Mouse (Mus musculus) CH12.LX (cell line): Measurements from ENCODE around the gene Per1. TPM values are rescaled to one million over a fixed set of nuclear protein-coding genes. Genes with fewer than 3 reads are reported as not detected.

Source experiments
- DNase-seq: peaks from one replicate; pipeline ENCODE4 v3.0.0-alpha.2; 2013; ENCODE audit errors: extremely low read depth
- H3K27ac ChIP-seq: 2 replicates; pipeline ENCODE4 v1.5.1; 2012; ENCODE audit warnings: low read depth, mild to moderate bottlenecking, control low read depth, moderate library complexity; ENCODE audit not compliant: insufficient read depth
- H3K27me3 ChIP-seq: replicated peaks from 2 replicates; pipeline ENCODE3; 2012; ENCODE audit warnings: inconsistent platforms
- H3K36me3 ChIP-seq, 2 experiments: replicated peaks in 1 of 2; 2 replicates each; pipeline versions ENCODE3 to v1.6.1; 2012; ENCODE audit warnings: inconsistent platforms in 1 of 2, low read length in 1 of 2, mild to moderate bottlenecking in 1 of 2, mixed read lengths in 1 of 2, moderate library complexity in 1 of 2; ENCODE audit not compliant: control insufficient read depth in 1 of 2, insufficient read depth in 1 of 2
- H3K4me1 ChIP-seq, 2 experiments: 2 replicates each; pipeline ENCODE4 v1.6.1; 2012; ENCODE audit warnings: inconsistent platforms in 1 of 2, moderate library complexity in 1 of 2; ENCODE audit not compliant: insufficient read depth in 2 of 2, control insufficient read depth in 1 of 2
- H3K4me2 ChIP-seq: 2 replicates; pipeline ENCODE4 v1.6.1; 2012; ENCODE audit warnings: low read depth, mild to moderate bottlenecking, control low read depth; ENCODE audit not compliant: poor library complexity, insufficient read depth, severe bottlenecking
- H3K4me3 ChIP-seq, 3 experiments: fragments of 150-350 bp in 1 of 3; sonication (generic) in 1 of 3; replicated peaks in 1 of 3; 2 replicates each; pipeline versions ENCODE3 to v1.5.1; 2011 to 2012; ENCODE audit warnings: low read depth in 2 of 3, low read length in 2 of 3, mild to moderate bottlenecking in 2 of 3, moderate library complexity in 2 of 3, control low read depth in 1 of 3, improper control_type of control experiment in 1 of 3, inconsistent platforms in 1 of 3, mixed read lengths in 1 of 3; ENCODE audit not compliant: poor library complexity in 1 of 3
- H3K79me2 ChIP-seq: replicated peaks from 2 replicates; pipeline ENCODE4 v1.6.1; 2012; ENCODE audit warnings: mild to moderate bottlenecking, moderate library complexity; ENCODE audit not compliant: control insufficient read depth, poor library complexity, insufficient read depth, severe bottlenecking; ENCODE audit errors: extremely low read depth
- H3K9ac ChIP-seq: 2 replicates; pipeline ENCODE4 v1.6.1; 2012; ENCODE audit warnings: low read depth, mild to moderate bottlenecking, control low read depth, moderate library complexity; ENCODE audit not compliant: insufficient read depth
- H3K9me3 ChIP-seq: replicated peaks from 2 replicates; pipeline ENCODE3; 2012; ENCODE audit warnings: low read length, inconsistent platforms, mixed read lengths
- CHD1 ChIP-seq: IDR thresholded peaks from 2 replicates; pipeline ENCODE4 v1.6.1; 2012; ENCODE audit warnings: low read depth, low read length, improper control_type of control experiment, inconsistent platforms
- CHD2 ChIP-seq: IDR thresholded peaks from 2 replicates; pipeline ENCODE4 v1.6.1; 2011; ENCODE audit warnings: low read length, improper control_type of control experiment
- CTCF ChIP-seq, 2 experiments: IDR thresholded peaks in 1 of 2; conservative IDR thresholded peaks in 1 of 2; 2 replicates each; pipeline ENCODE4 v1.5.1; 2011 to 2012; ENCODE audit warnings: low read depth in 2 of 2, low read length in 2 of 2, improper control_type of control experiment in 1 of 2, inconsistent platforms in 1 of 2, mild to moderate bottlenecking in 1 of 2, moderate library complexity in 1 of 2
- E2F4 ChIP-seq: IDR thresholded peaks from 2 replicates; pipeline ENCODE4 v1.6.1; 2011; ENCODE audit warnings: low read depth, low read length, improper control_type of control experiment; ENCODE audit not compliant: insufficient replicate concordance
- ETS1 ChIP-seq: conservative IDR thresholded peaks from 2 replicates; pipeline ENCODE4 v1.6.1; 2012; ENCODE audit warnings: low read depth, mild to moderate bottlenecking, inconsistent platforms, low read length, improper control_type of control experiment, moderate library complexity
- HCFC1 ChIP-seq: IDR thresholded peaks from 2 replicates; pipeline ENCODE4 v1.6.1; 2012; ENCODE audit warnings: low read depth, mild to moderate bottlenecking, inconsistent platforms, low read length, improper control_type of control experiment
- JUN ChIP-seq: IDR thresholded peaks from 2 replicates; pipeline ENCODE4 v1.6.1; 2011; ENCODE audit warnings: low read depth, mild to moderate bottlenecking, low read length, improper control_type of control experiment, moderate library complexity; ENCODE audit not compliant: insufficient read depth
- KAT2A ChIP-seq: IDR thresholded peaks from 2 replicates; pipeline ENCODE4 v1.6.1; 2012; ENCODE audit warnings: low read length, improper control_type of control experiment, inconsistent platforms; ENCODE audit not compliant: insufficient replicate concordance
- MAFK ChIP-seq: IDR thresholded peaks from 2 replicates; pipeline ENCODE4 v1.6.1; 2011; ENCODE audit warnings: low read length, improper control_type of control experiment; ENCODE audit not compliant: insufficient replicate concordance
- MAX ChIP-seq: IDR thresholded peaks from 2 replicates; pipeline ENCODE4 v1.6.1; 2011; ENCODE audit warnings: low read length, improper control_type of control experiment
- MYC ChIP-seq: IDR thresholded peaks from 2 replicates; pipeline ENCODE4 v1.6.1; 2011; ENCODE audit warnings: low read depth, mild to moderate bottlenecking, improper control_type of control experiment, low read length
- NRF1 ChIP-seq: IDR thresholded peaks from 2 replicates; pipeline ENCODE4 v1.6.1; 2014; ENCODE audit warnings: low read depth, mild to moderate bottlenecking, inconsistent platforms, low read length, improper control_type of control experiment, moderate library complexity
- PAX5 ChIP-seq: IDR thresholded peaks from 2 replicates; pipeline ENCODE4 v1.6.1; 2012; ENCODE audit warnings: low read length, inconsistent platforms, mixed read lengths
- POLR2AphosphoS2 ChIP-seq: IDR thresholded peaks from 2 replicates; pipeline ENCODE4 v1.6.1; 2011; ENCODE audit warnings: low read depth, low read length, improper control_type of control experiment
- RAD21 ChIP-seq: IDR thresholded peaks from 2 replicates; pipeline ENCODE4 v1.6.1; 2011; ENCODE audit warnings: low read depth, mild to moderate bottlenecking, low read length, improper control_type of control experiment, moderate library complexity
- RCOR1 ChIP-seq: conservative IDR thresholded peaks from 2 replicates; pipeline ENCODE4 v1.6.1; 2012; ENCODE audit warnings: low read depth, mild to moderate bottlenecking, inconsistent platforms, low read length, improper control_type of control experiment
- SMC3 ChIP-seq: IDR thresholded peaks from 2 replicates; pipeline ENCODE4 v1.6.1; 2011; ENCODE audit warnings: low read depth, low read length, improper control_type of control experiment
- USF1 ChIP-seq: IDR thresholded peaks from 2 replicates; pipeline ENCODE4 v1.6.1; 2014; ENCODE audit warnings: low read depth, mild to moderate bottlenecking, inconsistent platforms, low read length, improper control_type of control experiment
- USF2 ChIP-seq: conservative IDR thresholded peaks from 2 replicates; pipeline ENCODE4 v1.6.1; 2011; ENCODE audit warnings: low read depth, low read length, improper control_type of control experiment
- ZNF384 ChIP-seq: IDR thresholded peaks from 2 replicates; pipeline ENCODE4 v1.6.1; 2012; ENCODE audit warnings: low read depth, low read length, improper control_type of control experiment, inconsistent platforms
- dilution Hi-C: fragments of 300-500 bp; cut with MboI; formaldehyde crosslinking; loops from 2 replicates; pipeline ENCODE4 v1.14.3; 2020; ENCODE audit warnings: low sequenced_read_pairs; ENCODE audit not compliant: extremely low pct_unique_long_range_greater_than_20kb, extremely low pct_ligation_motif_present
- in situ Hi-C: fragments of 300-500 bp; cut with MboI; formaldehyde crosslinking; loops from 3 replicates; pipeline ENCODE4 v1.14.3; 2019; ENCODE audit warnings: low sequenced_read_pairs, low pct_ligation_motif_present, low pct_unique_long_range_greater_than_20kb, mixed read lengths
- polyA plus RNA-seq: library from polyadenylated mRNA; unstranded; fragments of >175 nt; gene quantifications from 2 replicates; pipeline ENCODE4 v1.2.1, GENCODE M21; 2012; ENCODE audit warnings: low read depth; ENCODE audit not compliant: insufficient read length
- total RNA-seq, 2 experiments: library from RNA; depleted of rRNA; stranded (reverse); fragments of 300-350 nt in 1 of 2; fragments of >200 nt in 1 of 2; gene quantifications; 2 replicates each; pipeline ENCODE4 v1.2.3; 2012 to 2014

The Per1 gene
- total and polyA plus RNA-seq, 3 experiments = 2.8 to 38.3 (median 11.8) TPM

GRCm38 (mm10) chr11:69134622-69134968, 39.6 kb downstream of the Per1 start:
- dilution Hi-C loops = no loop called here
- peaks cover 62% of the 10 kb centered on the region for H3K27me3 ChIP-seq
- H3K27ac ChIP-seq = no peak overlapping the region
- DNase-seq = no peak
- H3K9me3 ChIP-seq = peaks cover 6% of the 10 kb centered on the region
- H3K79me2 ChIP-seq = no peaks in the 10 kb centered on the region
- peaks cover 4 to 8% of the 10 kb centered on the region in 2 experiments; a peak in 3 of 4 replicates for H3K4me1 ChIP-seq
- no peaks in the 10 kb centered on the region for H3K36me3 ChIP-seq
- no peak overlapping the region for H3K4me2 ChIP-seq
- no peak overlapping the region for H3K9ac ChIP-seq
- in situ Hi-C loops = no loop called here
- H3K4me3 ChIP-seq = no peak overlapping the region
- TF ChIP-seq NRF1 = no peak
- no peak for TF ChIP-seq KAT2A
- TF ChIP-seq USF1 = no peak
- TF ChIP-seq MYC = no peak
- no peak for TF ChIP-seq USF2

GRCm38 (mm10) chr11:69135361-69135760, 40.3 kb downstream of the Per1 start:
- no peak overlapping the region for H3K4me3 ChIP-seq
- H3K36me3 ChIP-seq = no peaks in the 10 kb centered on the region
- H3K79me2 ChIP-seq = no peaks in the 10 kb centered on the region
- peaks cover 6% of the 10 kb centered on the region for H3K9me3 ChIP-seq
- H3K9ac ChIP-seq = no peak overlapping the region
- dilution Hi-C loops (no loop called here), in situ Hi-C loops (no loop called here)
- TF ChIP-seq CHD1 (no peak), ZNF384 (peak; percentile 78), POLR2AphosphoS2 (no peak)
- H3K27me3 ChIP-seq = peaks cover 61% of the 10 kb centered on the region
- peaks cover 4 to 8% of the 10 kb centered on the region in 2 experiments; a peak in 3 of 4 replicates for H3K4me1 ChIP-seq
- H3K27ac ChIP-seq = no peak overlapping the region
- H3K4me2 ChIP-seq = no peak overlapping the region
- no peak for DNase-seq

GRCm38 (mm10) chr11:69147546-69147945, 52.5 kb downstream of the Per1 start:
- peaks cover 87% of the 10 kb centered on the region for H3K27me3 ChIP-seq
- H3K79me2 ChIP-seq = no peaks in the 10 kb centered on the region
- H3K27ac ChIP-seq = no peak overlapping the region
- no peak overlapping the region for H3K4me3 ChIP-seq
- dilution Hi-C loops (no loop called here), in situ Hi-C loops (no loop called here)
- no peak overlapping the region for H3K9ac ChIP-seq
- no peak overlapping the region for H3K4me2 ChIP-seq
- TF ChIP-seq CTCF (conservative IDR thresholded peaks at IDR 0.05 in 1 of 2, IDR thresholded peaks at IDR 0.05 in 1 of 2; ENCODE audit: low read depth in 2 of 2, low read length in 2 of 2) (no peak), ZNF384 (no peak), JUN (no peak), CHD2 (no peak), RAD21 (no peak), MAFK (no peak), NRF1 (no peak), MAX (no peak), HCFC1 (no peak), ETS1 (no peak), PAX5 (no peak), CHD1 (no peak), E2F4 (no peak), SMC3 (no peak), RCOR1 (no peak)
- no peaks in the 10 kb centered on the region for H3K36me3 ChIP-seq
- no peaks in the 10 kb centered on the region for H3K9me3 ChIP-seq
- H3K4me1 ChIP-seq = 0 out of 4 replicates have a peak, but pooled peaks cover 0 to 5% of the 10 kb centered on the region in 2 experiments
- DNase-seq = no peak
